Mouse (Mus musculus) thymus, adult 2 months (tissue): ENCODE results near the gene Cyp21a1. TPM values are rescaled to one million over a fixed set of nuclear protein-coding genes. Genes with fewer than 3 reads are reported as not detected.
"Not testable (repeated sequence)": the region's sequence is repeated elsewhere in the genome, so short reads cannot be mapped to it uniquely, and the experiment has no call there.

Experiments
- DNase-seq: peaks from one replicate; pipeline ENCODE4 v3.0.0; 2021
- H3K27ac ChIP-seq: fragments of 200-500 bp; 2 replicates; pipeline ENCODE4 v1.5.1; 2012; ENCODE audit warnings: low read length, control low read depth; ENCODE audit not compliant: control insufficient read depth, insufficient read depth
- H3K27me3 ChIP-seq: fragments of 200-500 bp; 2 replicates; pipeline ENCODE4 v1.6.1; 2012; ENCODE audit warnings: mild to moderate bottlenecking, low read length, moderate library complexity, mixed read lengths; ENCODE audit not compliant: control insufficient read depth, insufficient read depth
- H3K36me3 ChIP-seq: fragments of 200-500 bp; 2 replicates; pipeline ENCODE4 v1.6.1; 2012; ENCODE audit warnings: mild to moderate bottlenecking, low read length, moderate library complexity; ENCODE audit not compliant: control insufficient read depth, insufficient read depth
- H3K4me1 ChIP-seq: fragments of 200-500 bp; replicated peaks from 2 replicates; pipeline ENCODE4 v1.6.1; 2012; ENCODE audit warnings: low read length; ENCODE audit not compliant: control insufficient read depth, insufficient read depth
- H3K4me3 ChIP-seq: fragments of 200-500 bp; 2 replicates; pipeline ENCODE4 v1.5.1; 2012; ENCODE audit warnings: mild to moderate bottlenecking, low read length, control low read depth, moderate library complexity; ENCODE audit not compliant: control insufficient read depth, insufficient read depth
- CTCF ChIP-seq: fragments of 200-500 bp; IDR thresholded peaks from 2 replicates; pipeline ENCODE4 v1.5.1; 2012; ENCODE audit warnings: mild to moderate bottlenecking, control low read depth, low read length, moderate library complexity, borderline replicate concordance; ENCODE audit not compliant: control insufficient read depth, poor library complexity, insufficient read depth; ENCODE audit errors: extremely low read depth
- POLR2A ChIP-seq: fragments of 200-500 bp; IDR thresholded peaks from 2 replicates; pipeline ENCODE4 v1.6.1; 2012; ENCODE audit warnings: mild to moderate bottlenecking, low read length, control low read depth, moderate library complexity; ENCODE audit not compliant: control insufficient read depth, poor library complexity, insufficient read depth; ENCODE audit errors: extremely low read depth
- WGBS: fragments of 180-500 bp; shearing (Covaris S2); methylation state at CpG from one replicate; pipeline ENCODE4 v1.1.7; 2018; 5-methylcytosine and 5-hydroxymethylcytosine counted together
- polyA plus RNA-seq: library from polyadenylated mRNA; depleted of rRNA; stranded (reverse); fragments of >200 nt; gene quantifications from 2 replicates; pipeline ENCODE4 v1.2.3, GENCODE M21; 2012

Gene Cyp21a1
- polyA plus RNA-seq, 1 experiment = 0.16 TPM

- Histone ChIP-seq H3K27me3 (no peaks in the 10 kb centered on the region), H3K36me3 (peaks cover 34% of the 10 kb centered on the region), H3K4me1 (peaks cover 15% of the 10 kb centered on the region), H3K4me3 (no peak overlapping the region), H3K27ac (no peak overlapping the region)
- no peak for DNase-seq
- WGBS = 91% methylated on average over 6 of the region's 6 CpGs
- TF ChIP-seq CTCF (no peak), POLR2A (no peak)
Observed at GRCm38 (mm10) chr17:34840736-34841307, 36.5 kb upstream of the Cyp21a1 start.

- H3K36me3 ChIP-seq = peaks cover 21% of the 10 kb centered on the region
- TF ChIP-seq CTCF (no peak), POLR2A (no peak)
- H3K27ac ChIP-seq = no peak overlapping the region
- 93% methylated on average over 7 of the region's 7 CpGs for WGBS
- no peaks in the 10 kb centered on the region for H3K27me3 ChIP-seq
- H3K4me1 ChIP-seq = peaks cover 15% of the 10 kb centered on the region
- no peak overlapping the region for H3K4me3 ChIP-seq
- DNase-seq = no peak
Observed at GRCm38 (mm10) chr17:34838785-34839184, 34.4 kb upstream of the Cyp21a1 start.

GRCm38 (mm10) chr17:34837464-34838324 is 33.3 kb upstream of the Cyp21a1 start:
- Histone ChIP-seq H3K4me1 (peaks cover 15% of the 10 kb centered on the region), H3K36me3 (peaks cover 15% of the 10 kb centered on the region), H3K27ac (no peak overlapping the region), H3K27me3 (no peaks in the 10 kb centered on the region), H3K4me3 (peak overlapping the region; percentile 51)
- peak; percentile 18 for DNase-seq
- 46% methylated on average over 43 of the region's 43 CpGs for WGBS
- TF ChIP-seq POLR2A (no peak), CTCF (no peak)

GRCm38 (mm10) chr17:34836856-34837221 is 32.5 kb upstream of the Cyp21a1 start, which contains the start of the genes Stk19 and Dxo:
Gene Stk19 (minus strand): TSS chr17:34836945.
Gene Dxo (plus strand): TSS chr17:34837019.
- Histone ChIP-seq H3K27ac (no peak within 1 kb of the TSS; the same call in 1 of the 2 replicates), H3K4me1 (peaks cover 15% of the 10 kb centered on the region), H3K27me3 (no peaks in the 10 kb centered on the region), H3K4me3 (peak within 1 kb of the TSS; percentile 51), H3K36me3 (peaks cover 11% of the 10 kb centered on the region)
- under 1% methylated on average over 40 of the region's 40 CpGs for WGBS
- DNase-seq = peak; percentile 92
- TF ChIP-seq CTCF = peak; percentile 60; the same call in 1 of the 2 replicates
- peak; percentile 74; the same call in 1 of the 2 replicates for TF ChIP-seq POLR2A

- 7% methylated on average over 48 of the region's 48 CpGs for WGBS
- Histone ChIP-seq H3K27me3 (no peaks in the 10 kb centered on the region), H3K4me1 (peaks cover 15% of the 10 kb centered on the region), H3K36me3 (peaks cover 10% of the 10 kb centered on the region), H3K27ac (no peak overlapping the region), H3K4me3 (peak overlapping the region; percentile 51)
- TF ChIP-seq POLR2A (no peak), CTCF (no peak)
- no peak for DNase-seq
Observed at GRCm38 (mm10) chr17:34836155-34836855, 31.9 kb upstream of the Cyp21a1 start.

- 97% methylated on average over 1 of the region's 1 CpGs for WGBS
- DNase-seq, H3K27ac ChIP-seq, H3K27me3 ChIP-seq, H3K4me1 ChIP-seq, H3K4me3 ChIP-seq: not testable (repeated sequence)
- peaks cover 35% of the 10 kb centered on the region for H3K36me3 ChIP-seq
Observed at GRCm38 (mm10) chr17:34830776-34831175, 26.4 kb upstream of the Cyp21a1 start.
